ENCODE assay signal across 30 mouse cellular contexts in genomic region chr14:62569463-62569862, GRCm38 (mm10). TPM values are rescaled to one million over a fixed set of nuclear protein-coding genes. Genes with fewer than 3 reads are reported as not detected.
DNase-seq lines count a peak whose midpoint lies in the region; ATAC-seq lines count a peak whose summit lies in the region.
"Had no signal": no experiment of that assay in that cellular context is flagged by ENCODE, and none has a peak within 500 bp of the region (broad histone marks: within the 10 kb centered on the region; RNA-seq: fewer than 3 reads in every experiment).

No protein-coding gene starts in this region.

- no peaks in the 10 kb centered on the region for H3K9me3 ChIP-seq in heart, embryonic 12.5 days (replicated peaks)
- no peaks in the 10 kb centered on the region for H3K9me3 ChIP-seq in intestine, embryonic 16.5 days (ENCODE audit: control insufficient read depth, low read length)
- H3K9me3 ChIP-seq in intestine, embryonic 15.5 days, result no peaks in the 10 kb centered on the region
- H3K9me3 ChIP-seq in lung, embryonic 15.5 days, result no peaks in the 10 kb centered on the region
- H3K9me3 ChIP-seq in stomach, embryonic 16.5 days (replicated peaks; ENCODE audit: control insufficient read depth, low read length), result no peaks in the 10 kb centered on the region
- H3K9me3 ChIP-seq: forebrain, embryonic 13.5 days; G1E; hindbrain, embryonic 10.5 days had no signal

- no peak for ATAC-seq in heart, embryonic 12.5 days (ENCODE audit: insufficient number of reproducible peaks, low FRiP score)
- ATAC-seq in intestine, embryonic 16.5 days, result no peak
- ATAC-seq in intestine, embryonic 15.5 days, result no peak
- no peak for ATAC-seq in lung, embryonic 15.5 days (ENCODE audit: borderline replicate concordance, extremely low read depth, low FRiP score, low TSS enrichment)
- no peak for ATAC-seq in stomach, embryonic 16.5 days (ENCODE audit: insufficient read depth, low FRiP score)
- ATAC-seq: forebrain, embryonic 13.5 days; hindbrain, embryonic 16.5 days; liver, postnatal 0 days; Patski had no signal

- no peak overlapping the region for H3K9ac ChIP-seq in heart, embryonic 12.5 days
- no peak overlapping the region for H3K9ac ChIP-seq in intestine, embryonic 16.5 days (ENCODE audit: low read depth, low read length)
- H3K9ac ChIP-seq in intestine, embryonic 15.5 days, result no peak overlapping the region
- no peak overlapping the region for H3K9ac ChIP-seq in lung, embryonic 15.5 days
- H3K9ac ChIP-seq in stomach, embryonic 16.5 days (ENCODE audit: low read length), result no peak overlapping the region
- H3K9ac ChIP-seq: forebrain, embryonic 13.5 days; liver, postnatal 0 days had no signal

- peak overlapping the region; percentile 48 for H3K27ac ChIP-seq in heart, embryonic 12.5 days (ENCODE audit: poor library complexity, severe bottlenecking)
- H3K27ac ChIP-seq in intestine, embryonic 16.5 days (ENCODE audit: low read length), result peak overlapping the region; percentile 60; the same call in 1 of the 2 replicates
- H3K27ac ChIP-seq in intestine, embryonic 15.5 days, result no peak overlapping the region
- H3K27ac ChIP-seq in lung, embryonic 15.5 days, result peak overlapping the region; percentile 79
- H3K27ac ChIP-seq in stomach, embryonic 16.5 days (ENCODE audit: low read length), result peak overlapping the region; percentile 73; the same call in 1 of the 2 replicates
- H3K27ac ChIP-seq: forebrain, embryonic 13.5 days; hindbrain, embryonic 10.5 days; layer of hippocampus, adult 2 months had no signal

- intact Hi-C loops in heart, postnatal 36 days (cut with DNase I), result no loop called here

- no peak overlapping the region for H3K4me2 ChIP-seq in heart, embryonic 12.5 days
- no peak overlapping the region for H3K4me2 ChIP-seq in intestine, embryonic 16.5 days (ENCODE audit: low read depth, low read length)
- no peak overlapping the region for H3K4me2 ChIP-seq in intestine, embryonic 15.5 days (replicated peaks)
- H3K4me2 ChIP-seq in lung, embryonic 15.5 days, result no peak overlapping the region
- no peak overlapping the region for H3K4me2 ChIP-seq in stomach, embryonic 16.5 days (ENCODE audit: low read depth, low read length)
- H3K4me2 ChIP-seq: forebrain, embryonic 13.5 days; liver, embryonic 11.5 days; midbrain, embryonic 11.5 days had no signal

- no peak overlapping the region for H3K4me3 ChIP-seq in heart, embryonic 12.5 days
- H3K4me3 ChIP-seq in intestine, embryonic 16.5 days (ENCODE audit: low read length), result no peak overlapping the region
- no peak overlapping the region for H3K4me3 ChIP-seq in intestine, embryonic 15.5 days (replicated peaks)
- H3K4me3 ChIP-seq in lung, embryonic 15.5 days, result no peak overlapping the region
- H3K4me3 ChIP-seq in stomach, embryonic 16.5 days (replicated peaks; ENCODE audit: low read length), result no peak overlapping the region
- H3K4me3 ChIP-seq: forebrain, embryonic 13.5 days; hindbrain, embryonic 10.5 days; layer of hippocampus, adult 2 months had no signal

- H3K4me1 ChIP-seq in heart, embryonic 12.5 days (replicated peaks), result peaks cover 28% of the 10 kb centered on the region
- peaks cover 11% of the 10 kb centered on the region for H3K4me1 ChIP-seq in intestine, embryonic 16.5 days (ENCODE audit: control insufficient read depth, insufficient read depth, low read length)
- peaks cover 7% of the 10 kb centered on the region; the same call in 1 of the 2 replicates for H3K4me1 ChIP-seq in intestine, embryonic 15.5 days (replicated peaks)
- peaks cover 25% of the 10 kb centered on the region; the same call in 1 of the 2 replicates for H3K4me1 ChIP-seq in lung, embryonic 15.5 days
- peaks cover 9% of the 10 kb centered on the region for H3K4me1 ChIP-seq in stomach, embryonic 16.5 days (ENCODE audit: control insufficient read depth, insufficient read depth, low read length)

- DNase-seq in heart, postnatal 36 days, result no peak
- DNase-seq in lung, postnatal 4 days, result no peak
- DNase-seq: adrenal gland, postnatal 36 days; cerebellum, adult 9-10 months; gastrocnemius, postnatal 36 days; kidney, postnatal 10 days; liver, postnatal 0 days; right cerebral cortex, postnatal 14 days; thymus, postnatal 14 days had no signal

- WGBS in heart, embryonic 12.5 days, result 75% methylated on average over 5 of the region's 5 CpGs
- 82% methylated on average over 5 of the region's 5 CpGs for WGBS in intestine, embryonic 16.5 days
- 88% methylated on average over 5 of the region's 5 CpGs for WGBS in intestine, embryonic 15.5 days
- WGBS in lung, embryonic 15.5 days, result 70% methylated on average over 5 of the region's 5 CpGs
- 81% methylated on average over 5 of the region's 5 CpGs for WGBS in stomach, embryonic 16.5 days

- H3K36me3 ChIP-seq in heart, embryonic 12.5 days, result no peaks in the 10 kb centered on the region
- H3K36me3 ChIP-seq in intestine, embryonic 16.5 days (ENCODE audit: control insufficient read depth, insufficient read depth, low read length), result no peaks in the 10 kb centered on the region
- no peaks in the 10 kb centered on the region for H3K36me3 ChIP-seq in intestine, embryonic 15.5 days
- no peaks in the 10 kb centered on the region for H3K36me3 ChIP-seq in lung, embryonic 15.5 days
- H3K36me3 ChIP-seq in stomach, embryonic 16.5 days (ENCODE audit: control insufficient read depth, insufficient read depth, low read length), result no peaks in the 10 kb centered on the region
- H3K36me3 ChIP-seq: G1E; hindbrain, embryonic 10.5 days had no signal

- H3K27me3 ChIP-seq in heart, embryonic 12.5 days (replicated peaks), result 0 out of 2 replicates have a peak, but pooled peaks cover 4% of the 10 kb centered on the region
- H3K27me3 ChIP-seq in intestine, embryonic 16.5 days (replicated peaks; ENCODE audit: control insufficient read depth, insufficient read depth, low read length), result no peaks in the 10 kb centered on the region
- no peaks in the 10 kb centered on the region for H3K27me3 ChIP-seq in intestine, embryonic 15.5 days (replicated peaks)
- no peaks in the 10 kb centered on the region for H3K27me3 ChIP-seq in lung, embryonic 15.5 days
- H3K27me3 ChIP-seq in stomach, embryonic 16.5 days (ENCODE audit: control insufficient read depth, insufficient read depth, low read length), result no peaks in the 10 kb centered on the region
- H3K27me3 ChIP-seq: forebrain, embryonic 13.5 days had no signal

RNA-seq across cellular contexts. Expression of gene Gm4131, which starts 2.7 kb away (rescaled TPM):
- 0.20 TPM in 1 of 2 replicates, not detected in the other for polyA plus RNA-seq in heart, embryonic 12.5 days (2016; fragmentation: Nextera tagmentation; extraction: Ambion mirVana)
- total RNA-seq in heart, postnatal 36 days (2021), result not detected
- polyA plus RNA-seq in intestine, embryonic 16.5 days (2015; fragmentation: Nextera tagmentation; extraction: Ambion mirVana), result 0.18 TPM in 1 of 2 replicates, not detected in the other
- polyA plus RNA-seq in intestine, embryonic 15.5 days (2015; fragmentation: Nextera tagmentation; extraction: Ambion mirVana), result not detected in 2 replicates
- not detected in 2 replicates for polyA plus RNA-seq in lung, embryonic 15.5 days (2015; fragmentation: Nextera tagmentation; extraction: Ambion mirVana)
- polyA plus RNA-seq in stomach, embryonic 16.5 days (2015; fragmentation: Nextera tagmentation; extraction: Ambion mirVana), result not detected in 2 replicates
- total RNA-seq: adrenal gland, adult 18-20 months; adrenal gland, postnatal 36 days; CH12.LX; G1E; gastrocnemius, adult 18-20 months; gastrocnemius, postnatal 36 days; layer of hippocampus, adult 2 months; layer of hippocampus, postnatal 25 days; megakaryocyte progenitor cell, adult 5-6 weeks; midbrain, postnatal 0 days; neutrophil, adult 5-6 weeks had no signal
- polyA plus RNA-seq: G1E; hindbrain, embryonic 10.5 days; limb, embryonic 11.5 days; liver, embryonic 11.5 days; liver, postnatal 0 days; midbrain, embryonic 11.5 days; Patski had no signal

RNA-seq across cellular contexts. Expression of gene Fam124a, which starts 13.9 kb away (rescaled TPM):
- 1.9 and 3.1 TPM in 2 replicates for polyA plus RNA-seq in heart, embryonic 12.5 days (2016; fragmentation: Nextera tagmentation; extraction: Ambion mirVana)
- 1 to 10 TPM; 2.9 to 4.2 TPM for total RNA-seq in heart, postnatal 36 days (2021)
- polyA plus RNA-seq in intestine, embryonic 16.5 days (2015; fragmentation: Nextera tagmentation; extraction: Ambion mirVana), result 4.5 and 5.0 TPM in 2 replicates
- polyA plus RNA-seq in intestine, embryonic 15.5 days (2015; fragmentation: Nextera tagmentation; extraction: Ambion mirVana), result 4.5 and 4.6 TPM in 2 replicates
- 5.5 and 5.9 TPM in 2 replicates for polyA plus RNA-seq in lung, embryonic 15.5 days (2015; fragmentation: Nextera tagmentation; extraction: Ambion mirVana)
- polyA plus RNA-seq in stomach, embryonic 16.5 days (2015; fragmentation: Nextera tagmentation; extraction: Ambion mirVana), result 3.7 and 4.7 TPM in 2 replicates
- total RNA-seq: CH12.LX; megakaryocyte progenitor cell, adult 5-6 weeks; neutrophil, adult 5-6 weeks had no signal
- polyA plus RNA-seq: G1E had no signal
